Mouse (Mus musculus) heart, postnatal 36 days (tissue): ENCODE data around the gene A630095N17Rik. TPM values are rescaled to one million over a fixed set of nuclear protein-coding genes. Genes with fewer than 3 reads are reported as not detected.

Experiments
- DNase-seq, 2 experiments: peaks; one replicate each; pipeline ENCODE4 v3.0.0; 2021 to 2022
- intact Hi-C: fragments of 180-260 bp; cut with DNase I; formaldehyde crosslinking; loops from one replicate; pipeline ENCODE4 v1.15.1; 2025
- total RNA-seq, 2 experiments: library from RNA; stranded (reverse); gene quantifications; 2 replicates each; pipeline ENCODE4 v1.2.3; 2021

Gene A630095N17Rik
- not detected for total RNA-seq

- DNase-seq = no peak
- intact Hi-C loops = loop anchor here (5.0 kb wide), 1 partner anchor 81 kb away; no protein-coding TSS in a partner anchor
These were observed at the start of gene A630095N17Rik for GRCm38 (mm10) chr1:75231664-75232152. TSS of gene A630095N17Rik (minus strand) at chr1:75232102.

- intact Hi-C loops = loop anchor here (10.0 kb wide), 1 partner anchor 353 kb away; no protein-coding TSS in a partner anchor
- no peak for DNase-seq
These were observed 46.3 kb upstream of the A630095N17Rik start, which contains the start of gene Resp18 for GRCm38 (mm10) chr1:75278228-75278627. TSS of gene Resp18 (minus strand) at chr1:75278415.

DNA sequence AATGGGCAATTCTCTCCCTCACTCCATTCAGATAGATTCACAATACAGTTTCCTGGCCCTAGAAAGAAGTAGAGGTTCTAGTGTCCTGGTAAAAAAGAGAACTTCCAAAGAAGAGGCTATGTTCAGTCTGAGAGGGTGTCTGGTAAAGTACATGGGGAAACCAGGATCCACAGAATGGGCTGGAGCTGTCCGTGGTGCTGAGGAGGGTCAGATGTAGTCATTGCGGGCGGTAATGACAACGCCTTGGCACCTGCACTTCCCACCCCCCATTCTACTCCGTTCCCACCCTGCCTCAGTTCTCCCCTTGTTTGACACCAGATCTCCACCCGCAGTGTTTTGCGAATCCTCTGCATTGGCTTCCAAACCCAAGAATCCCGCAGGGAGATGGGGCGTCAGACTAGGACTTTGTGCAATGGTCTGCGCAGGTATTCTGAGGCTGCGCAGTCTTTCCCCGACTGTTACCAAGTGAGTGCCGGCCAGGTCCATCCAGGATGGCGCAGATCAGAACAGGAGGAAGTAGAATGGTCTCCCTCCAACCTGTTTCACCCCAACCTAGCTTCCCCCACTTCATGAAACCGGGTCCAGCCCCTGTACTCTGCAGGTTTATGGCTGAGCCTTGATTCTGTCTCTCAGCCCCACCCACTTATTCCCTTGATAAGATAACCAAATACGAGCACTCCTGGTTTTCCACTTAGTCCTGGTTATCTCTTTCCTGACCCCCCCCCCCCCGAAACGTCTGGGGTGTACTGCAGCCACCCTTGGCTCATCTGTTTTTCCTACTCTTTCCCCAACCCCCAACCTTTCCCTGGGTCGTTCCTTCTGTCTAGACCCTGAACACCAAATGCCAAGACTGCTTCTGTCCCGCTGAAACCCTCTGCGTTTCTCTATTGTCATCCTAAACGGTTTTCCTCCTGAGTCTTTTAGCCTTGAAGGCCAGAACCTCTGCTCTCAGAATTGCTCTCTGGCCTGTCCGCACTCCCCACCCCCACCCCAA is 45.6 kb upstream of the A630095N17Rik start:
- DNase-seq = peak; percentile 30 to 63
- intact Hi-C loops = loop anchor here (10.0 kb wide), 1 partner anchor 353 kb away; no protein-coding TSS in a partner anchor

GRCm38 (mm10) chr1:75264091-75264880 is 32.4 kb upstream of the A630095N17Rik start, which contains the start of gene Ptprn:
TSS of gene Ptprn (minus strand) at chr1:75264502.
- intact Hi-C loops = no loop called here
- no peak for DNase-seq

DNA sequence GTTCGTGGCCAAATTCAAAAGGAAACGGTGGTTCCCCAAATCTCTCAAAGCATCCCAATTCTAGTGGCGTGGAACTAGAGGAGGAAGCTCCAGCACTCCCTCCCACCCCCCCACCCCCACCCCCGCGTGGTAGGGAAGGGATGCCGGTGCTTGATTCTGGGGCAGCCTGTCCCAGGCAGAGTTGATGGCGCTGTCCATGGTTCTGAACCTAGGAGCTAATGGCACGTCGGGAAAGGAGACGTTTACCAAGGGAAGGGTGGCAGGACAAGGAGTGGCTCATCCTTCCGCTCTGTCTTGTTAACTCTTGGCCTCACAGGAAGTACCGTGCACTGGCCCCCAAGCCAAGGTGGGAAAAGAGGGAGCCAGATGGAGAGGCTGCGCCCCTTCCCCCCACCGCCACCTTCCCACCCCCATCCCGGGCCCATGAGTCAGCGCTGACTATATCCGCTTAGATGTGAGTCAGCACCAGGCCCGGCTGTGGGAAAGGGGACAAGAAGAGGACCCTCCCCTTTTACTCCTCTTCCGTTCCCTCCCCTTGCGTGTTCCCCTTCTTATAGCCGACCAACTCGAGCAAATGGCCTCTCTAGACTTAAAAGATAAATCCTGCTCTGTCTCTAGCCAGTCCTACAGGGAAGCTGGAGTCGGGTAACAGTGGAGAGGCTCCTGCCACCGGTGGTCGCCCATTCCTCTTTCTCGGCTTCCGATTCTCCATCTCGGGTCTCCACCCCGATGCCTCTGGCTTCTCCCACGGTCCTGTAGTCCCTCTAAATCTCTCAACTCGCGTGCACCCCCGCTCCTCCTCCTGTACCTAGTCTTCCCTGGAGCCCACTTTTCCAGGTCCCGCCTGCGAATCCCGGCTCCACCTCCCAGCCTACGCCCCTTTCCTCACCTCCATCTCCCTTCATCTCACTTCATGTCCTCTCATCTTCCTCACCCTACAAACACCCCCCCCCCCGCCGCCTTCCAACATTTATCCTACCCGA is 31.4 kb upstream of the A630095N17Rik start:
- intact Hi-C loops = no loop called here
- peak in 1 of 2 experiments; percentile 72 for DNase-seq

GRCm38 (mm10) chr1:75261278-75261677 is 29.4 kb upstream of the A630095N17Rik start:
- intact Hi-C loops = no loop called here
- DNase-seq = no peak

GRCm38 (mm10) chr1:75255516-75256046 is 23.7 kb upstream of the A630095N17Rik start:
- intact Hi-C loops = loop anchor here (10.0 kb wide), 1 partner anchor 291 kb away; no protein-coding TSS in a partner anchor
- DNase-seq = no peak

DNA sequence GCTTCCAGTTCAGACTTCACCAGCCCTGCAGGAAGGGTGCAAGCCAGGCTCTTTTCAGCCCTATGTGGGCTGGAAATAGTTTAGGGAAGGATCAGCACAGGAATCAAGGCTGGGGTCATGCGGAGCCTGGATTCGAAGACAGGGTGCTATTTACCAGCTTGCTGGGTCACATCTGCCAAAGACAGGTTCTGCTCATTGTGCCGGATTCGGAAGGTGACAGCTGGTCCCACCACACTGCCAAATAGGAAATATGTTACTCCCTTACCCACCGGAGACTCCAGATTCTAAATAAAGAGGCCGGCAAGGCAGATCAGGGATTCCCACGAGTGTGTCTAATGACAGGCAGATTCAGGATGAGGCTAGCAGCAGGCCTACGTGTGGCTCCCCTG is 22.7 kb upstream of the A630095N17Rik start:
- intact Hi-C loops = loop anchor here (5.0 to 10.0 kb wide), 2 partner anchors 72 to 290 kb away; partner anchors contain the start of gene Abcb6
- no peak for DNase-seq

GRCm38 (mm10) chr1:75253849-75254624 is 22.1 kb upstream of the A630095N17Rik start:
- peak; percentile 83 to 93 for DNase-seq
- intact Hi-C loops = loop anchor here (5.0 to 10.0 kb wide), 2 partner anchors 72 to 289 kb away; partner anchors contain the start of gene Abcb6

DNA sequence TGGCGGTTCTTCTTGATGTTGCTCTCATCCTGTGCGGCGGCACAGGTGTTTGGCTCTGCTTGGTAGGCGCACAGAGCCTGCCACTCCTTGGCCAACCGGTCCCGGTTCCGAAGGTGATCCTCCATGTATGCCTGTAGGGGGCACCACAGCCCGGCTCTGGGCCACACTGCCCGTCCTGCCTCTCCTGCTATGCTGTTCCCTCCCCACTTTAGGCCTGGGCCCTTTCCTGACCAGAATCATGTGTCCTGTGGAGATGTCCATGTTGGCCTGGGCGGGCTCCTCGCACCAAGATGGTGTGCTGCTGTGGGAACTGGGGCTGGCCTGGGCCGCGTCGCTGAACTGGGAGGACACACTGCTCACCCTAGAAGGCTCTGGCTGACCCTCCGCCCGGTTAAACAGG is 21.1 kb upstream of the A630095N17Rik start:
- intact Hi-C loops = loop anchor here (5.0 to 10.0 kb wide), 2 partner anchors 71 to 288 kb away; partner anchors contain the start of gene Abcb6
- DNase-seq = no peak

GRCm38 (mm10) chr1:75252308-75252707 is 20.4 kb upstream of the A630095N17Rik start:
- intact Hi-C loops = loop anchor here (5.0 to 10.0 kb wide), 2 partner anchors 70 to 288 kb away; partner anchors contain the start of gene Abcb6
- no peak for DNase-seq

DNA sequence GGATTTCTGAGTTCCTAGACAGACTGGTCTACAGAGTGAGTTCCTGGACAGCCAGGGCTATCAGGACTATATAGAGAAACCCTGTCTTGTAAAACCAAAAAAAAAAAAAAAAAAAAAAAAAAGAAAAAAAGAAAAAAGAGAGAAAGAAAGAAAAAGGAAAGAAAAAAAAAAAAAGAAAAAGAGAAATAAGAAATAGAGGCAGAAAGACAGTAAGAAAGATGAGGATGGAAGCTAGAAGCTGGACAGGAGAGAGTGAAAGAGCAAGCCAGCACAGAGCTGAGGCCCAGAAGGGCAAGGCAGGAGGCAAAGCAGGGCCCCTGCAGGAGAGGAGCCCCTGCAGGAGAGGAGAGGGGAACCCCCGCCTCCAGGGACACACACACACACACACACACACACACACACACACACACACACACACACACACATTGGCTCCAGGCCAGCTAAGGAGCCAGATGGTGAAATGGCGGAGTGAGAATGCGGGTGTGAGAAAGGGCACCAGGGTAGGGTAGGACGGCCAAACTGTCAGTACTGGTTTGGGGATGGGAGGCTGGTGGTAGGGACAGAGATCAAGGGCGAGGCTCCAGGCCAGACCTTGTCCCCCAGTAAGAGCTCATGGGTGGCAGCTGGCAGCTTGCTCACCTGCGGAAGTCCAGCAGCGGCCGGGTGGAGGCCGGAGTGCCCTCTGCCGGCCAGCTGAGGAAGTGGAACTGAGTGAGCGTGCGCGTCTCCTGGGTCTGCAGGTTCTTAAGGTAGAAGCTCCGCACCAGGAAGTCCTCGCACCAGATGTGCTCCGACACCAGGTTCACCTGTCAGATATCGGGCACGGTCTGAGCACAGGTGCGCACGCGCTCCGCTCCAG is 19.4 kb upstream of the A630095N17Rik start:
- DNase-seq = peak; percentile 81 to 84
- intact Hi-C loops = loop anchor here (1.0 to 10.0 kb wide), 3 partner anchors 17 to 287 kb away; partner anchors contain the start of gene Abcb6

DNA sequence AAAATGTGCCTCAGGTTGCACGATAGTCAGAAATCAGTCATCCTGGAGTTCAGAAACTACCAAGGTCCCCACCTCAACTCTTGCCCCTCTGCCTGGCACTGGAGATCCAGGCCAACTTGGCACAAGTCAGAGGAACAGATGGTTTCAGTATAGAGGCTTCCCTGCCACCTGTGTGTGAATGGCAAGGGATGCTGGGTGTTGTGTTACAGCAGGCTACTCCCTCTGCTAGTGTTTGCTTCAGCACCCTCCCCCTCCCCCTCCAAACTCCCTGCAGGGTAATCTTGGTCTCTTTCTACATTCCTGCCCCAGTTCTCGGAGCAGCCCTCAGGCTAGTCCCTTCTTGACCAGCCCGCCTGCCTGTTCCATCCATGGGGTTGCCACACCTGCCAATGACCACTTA is 18.6 kb upstream of the A630095N17Rik start:
- no peak for DNase-seq
- intact Hi-C loops = loop anchor here (5.0 to 10.0 kb wide), 2 partner anchors 68 to 286 kb away; partner anchors contain the start of gene Abcb6

GRCm38 (mm10) chr1:75248041-75248772 is 16.3 kb upstream of the A630095N17Rik start:
- peak; percentile 54 to 68 for DNase-seq
- intact Hi-C loops = no loop called here

GRCm38 (mm10) chr1:75247071-75247930 is 15.4 kb upstream of the A630095N17Rik start:
- intact Hi-C loops = no loop called here

More at GRCm38 (mm10) chr1:75247071-75247930, 15.4 kb upstream of the A630095N17Rik start:
- peak in 1 of 2 experiments; percentile 20 for DNase-seq
